Mouse (Mus musculus): ENCODE measurements around the gene Spag16.

Gene Spag16

DNA sequence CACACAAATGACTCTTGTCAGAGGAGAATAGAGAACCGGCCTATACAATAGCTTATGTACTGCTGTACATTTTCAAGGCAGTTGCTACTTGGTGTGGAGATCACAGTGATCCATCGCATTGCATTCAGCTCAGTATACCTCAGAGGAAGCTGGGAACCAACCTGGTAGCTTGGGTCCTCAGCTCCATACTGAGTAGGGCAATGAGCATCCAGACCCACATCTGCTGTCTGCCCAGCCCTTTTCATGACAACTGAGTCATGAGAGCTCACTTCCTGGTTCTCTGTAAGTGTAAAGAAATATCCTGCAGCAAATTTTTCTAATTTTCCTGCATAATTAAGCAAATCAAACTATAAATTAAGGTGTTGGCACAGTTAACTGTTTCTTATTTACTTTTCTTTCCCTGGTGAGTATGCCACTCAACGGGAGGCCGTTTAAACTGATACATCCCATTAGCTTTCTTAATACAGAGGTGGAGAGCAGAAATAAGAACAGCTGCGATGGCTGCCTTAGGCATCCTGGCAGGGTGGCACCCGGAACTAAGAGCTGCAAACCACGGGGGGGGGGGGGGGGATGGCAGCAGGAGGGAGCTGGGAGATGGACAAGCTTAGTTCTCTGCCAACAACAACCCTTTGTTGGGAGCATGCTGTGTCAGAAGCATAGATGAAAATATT lies 255.6 kb downstream of the Spag16 start:
- DNase-seq (ENCODE audit: low spot score): no peak

DNA sequence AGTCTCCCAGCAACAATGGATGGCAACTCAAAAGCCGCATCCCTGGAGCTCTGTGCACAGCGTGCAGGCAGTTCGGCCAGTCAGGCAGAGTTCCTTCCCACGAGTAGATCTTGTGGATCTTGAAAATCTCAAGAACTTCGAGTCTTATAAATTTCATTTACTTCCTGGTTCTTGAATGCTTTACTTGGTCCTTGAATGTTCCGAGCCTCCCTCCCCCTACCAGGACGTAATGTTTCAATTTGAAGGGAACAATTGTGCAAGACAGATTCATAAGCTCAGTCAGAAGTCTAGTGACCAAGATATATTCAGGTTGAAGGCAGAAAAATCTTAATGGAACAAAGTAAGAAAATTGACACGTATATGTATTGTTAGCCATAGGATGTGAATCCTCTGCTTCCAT lies 277.9 kb downstream of the Spag16 start:
- DNase-seq (ENCODE audit: low spot score): no peak

GRCm38 (mm10) chr1:70116212-70116982 lies 289.6 kb downstream of the Spag16 start:
- no peak for DNase-seq (ENCODE audit: low spot score)

DNA sequence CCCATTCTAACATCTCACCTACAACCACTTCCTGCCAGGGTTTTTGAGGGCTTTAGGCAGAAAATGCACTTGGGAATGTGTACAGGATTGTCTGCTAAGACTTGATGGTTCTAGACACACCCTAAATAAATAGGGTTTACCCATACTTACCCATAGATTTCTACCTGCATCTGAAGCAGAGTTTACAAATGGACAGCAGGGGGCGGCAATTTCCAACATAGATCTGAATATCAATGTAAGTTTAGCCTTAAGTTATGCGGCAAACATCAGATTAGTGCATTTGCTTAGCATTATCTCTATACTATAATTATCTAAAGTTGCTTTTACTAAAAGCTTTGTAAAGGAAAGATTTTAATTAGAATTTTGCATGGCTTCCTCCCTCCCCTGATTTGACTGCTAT lies 301.3 kb downstream of the Spag16 start:
- DNase-seq (ENCODE audit: low spot score): peak; percentile 1

GRCm38 (mm10) chr1:70135547-70135946 lies 308.8 kb downstream of the Spag16 start:
- DNase-seq (ENCODE audit: low spot score): no peak

DNA sequence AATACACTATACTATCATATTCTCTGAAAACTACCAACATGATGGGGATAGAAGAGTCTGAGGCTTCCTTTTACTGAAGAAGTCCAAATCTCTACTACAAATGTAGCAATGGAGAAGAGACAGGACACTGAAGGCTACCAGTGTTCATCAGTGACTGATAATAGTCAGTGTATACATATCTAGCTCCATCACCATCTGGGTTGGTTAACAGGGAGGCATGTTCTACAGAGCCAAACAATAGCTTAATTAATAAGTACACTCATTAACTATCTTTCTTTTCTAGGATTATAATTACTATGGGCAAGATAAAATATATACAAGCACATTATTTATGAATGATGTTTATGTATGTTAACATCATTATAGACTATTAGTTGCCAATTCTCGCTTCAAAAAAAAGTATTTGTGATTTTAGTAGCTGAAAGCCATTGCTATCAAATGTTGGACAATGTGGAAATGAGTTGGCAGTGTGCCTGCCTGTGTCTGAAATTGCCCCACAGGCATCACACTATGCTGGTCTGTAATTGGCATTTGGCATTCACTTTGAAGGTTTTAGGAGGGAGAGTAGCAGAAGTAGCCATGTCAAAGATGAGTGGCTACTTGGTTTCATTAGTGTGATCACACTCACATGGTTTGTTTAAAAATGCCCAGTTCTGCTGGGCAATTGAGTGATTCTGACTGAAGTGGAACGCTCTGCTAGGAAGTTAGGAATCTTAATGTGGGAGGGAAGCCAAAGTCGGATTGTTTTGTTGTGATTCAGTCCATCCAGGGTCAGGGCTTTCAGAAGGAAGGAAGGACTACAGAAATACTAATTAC lies 338.8 kb downstream of the Spag16 start:
- no peak for DNase-seq (ENCODE audit: low spot score)

DNA sequence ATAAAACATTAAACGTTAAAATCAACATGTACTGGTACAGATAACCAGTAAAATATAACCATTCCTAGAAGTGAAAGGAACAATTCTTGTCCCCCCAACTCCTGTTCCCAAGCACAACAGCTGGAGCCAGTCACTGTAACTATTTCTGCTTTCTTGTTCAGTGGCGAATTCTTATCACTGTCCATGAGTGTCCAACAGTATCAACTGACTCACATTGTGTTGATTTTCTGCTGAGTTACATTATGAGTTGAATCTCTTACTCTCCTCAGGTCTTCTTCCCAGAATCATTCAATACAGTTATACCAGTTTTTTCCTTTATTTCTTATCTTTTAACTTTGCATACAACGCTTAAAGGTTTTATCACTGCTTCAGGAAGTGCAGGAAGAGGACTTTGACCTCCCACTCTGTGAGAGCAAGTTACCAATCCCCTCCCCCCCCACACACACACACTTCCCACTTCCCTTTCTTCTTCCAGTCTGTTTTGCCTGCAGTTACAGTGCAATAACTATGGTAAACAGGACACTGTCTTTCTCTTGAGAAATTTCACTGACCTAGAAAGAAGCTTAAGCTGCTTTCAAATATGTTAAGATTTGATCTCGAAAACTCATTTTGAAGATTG lies 353.5 kb downstream of the Spag16 start:
- no peak for DNase-seq (ENCODE audit: low spot score)

DNA sequence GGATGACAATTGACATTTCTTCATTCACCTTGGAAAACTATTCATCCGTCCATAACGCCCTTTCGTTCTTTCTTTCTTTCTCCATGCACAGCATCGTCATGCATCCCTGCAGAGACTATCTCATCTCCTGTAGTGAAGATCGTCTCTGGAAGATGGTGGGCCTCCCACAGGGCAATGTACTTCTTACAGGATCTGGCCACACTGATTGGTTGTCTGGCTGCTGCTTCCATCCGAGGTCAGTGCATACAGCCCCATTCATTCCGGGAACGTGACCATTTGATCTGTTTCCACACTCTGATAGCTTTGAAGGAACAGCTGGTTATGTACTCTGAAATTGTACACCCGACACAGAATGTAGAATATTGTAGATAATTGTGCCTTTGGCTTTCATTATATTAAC lies 438.0 kb downstream of the Spag16 start:
- DNase-seq (ENCODE audit: low spot score): no peak

DNA sequence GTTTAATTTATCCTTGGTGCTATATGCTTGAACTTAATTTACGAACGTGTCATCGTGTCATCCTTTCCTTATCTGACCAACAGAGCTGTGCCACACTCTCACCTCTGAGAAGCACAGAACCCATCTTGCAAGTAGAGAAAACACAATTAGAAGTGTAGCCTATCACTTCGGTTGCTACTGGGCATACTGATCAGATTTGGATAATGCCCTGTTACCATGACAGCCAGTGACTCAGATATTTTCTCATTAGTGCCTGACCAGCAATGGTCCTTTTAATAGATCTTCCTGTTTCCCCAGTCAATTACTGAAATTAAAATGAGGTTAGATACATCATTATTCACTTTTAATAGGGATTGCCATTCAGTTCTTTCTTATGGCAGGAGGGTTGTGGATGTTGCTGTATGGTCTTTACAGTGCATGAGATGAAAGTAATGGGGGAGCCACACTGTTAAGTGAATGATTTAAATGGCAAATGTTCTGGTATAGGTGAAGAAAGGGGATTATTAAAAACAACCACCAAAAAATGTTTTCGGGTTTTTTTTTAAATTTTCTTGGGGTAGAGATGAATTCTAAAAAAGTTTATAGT lies 439.2 kb downstream of the Spag16 start:
- no peak for DNase-seq (ENCODE audit: low spot score)

DNA sequence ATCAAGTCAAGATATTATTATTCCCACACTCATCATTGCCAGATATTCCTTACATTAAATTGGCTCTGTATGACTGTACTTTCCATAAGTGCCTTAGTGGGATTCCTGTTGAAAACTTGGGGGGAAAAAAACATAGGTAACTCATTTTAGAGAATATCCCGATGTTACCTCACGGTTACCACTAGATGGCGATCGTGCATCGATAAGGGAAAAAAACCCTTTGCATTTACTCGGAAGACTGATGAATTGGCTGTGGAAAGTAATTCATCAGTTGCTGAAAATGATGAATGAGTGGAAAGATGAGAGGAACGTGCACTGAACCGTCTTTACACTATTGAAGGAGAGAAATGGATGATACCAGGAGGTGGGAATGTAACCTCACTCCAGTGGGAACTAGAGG lies 443.4 kb downstream of the Spag16 start:
- DNase-seq (ENCODE audit: low spot score): peak; percentile 7

- DNase-seq (ENCODE audit: low spot score): no peak
Observed at GRCm38 (mm10) chr1:70272753-70273152, 446.0 kb downstream of the Spag16 start.

GRCm38 (mm10) chr1:70279296-70279695 lies 452.5 kb downstream of the Spag16 start:
- no peak for DNase-seq (ENCODE audit: low spot score)

DNA sequence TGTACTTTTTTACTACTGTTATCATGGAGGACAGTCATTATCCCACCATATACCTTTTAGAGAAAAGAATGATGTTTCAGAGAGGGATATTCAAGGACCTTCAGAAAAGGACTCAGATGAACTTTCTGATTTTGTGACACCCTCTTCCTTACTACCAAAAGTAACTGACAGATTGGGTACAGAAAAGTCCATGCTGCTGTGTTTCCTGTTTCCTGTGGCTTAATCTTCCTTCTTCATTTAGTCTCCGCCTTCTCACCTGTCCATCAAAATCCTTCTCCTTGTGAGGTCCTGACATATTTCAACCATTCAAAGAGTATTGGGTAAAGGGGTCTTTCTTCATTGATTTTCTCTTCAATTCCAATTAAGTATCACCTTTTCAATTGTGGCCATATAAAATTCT lies 456.6 kb downstream of the Spag16 start:
- no peak for DNase-seq (ENCODE audit: low spot score)

DNA sequence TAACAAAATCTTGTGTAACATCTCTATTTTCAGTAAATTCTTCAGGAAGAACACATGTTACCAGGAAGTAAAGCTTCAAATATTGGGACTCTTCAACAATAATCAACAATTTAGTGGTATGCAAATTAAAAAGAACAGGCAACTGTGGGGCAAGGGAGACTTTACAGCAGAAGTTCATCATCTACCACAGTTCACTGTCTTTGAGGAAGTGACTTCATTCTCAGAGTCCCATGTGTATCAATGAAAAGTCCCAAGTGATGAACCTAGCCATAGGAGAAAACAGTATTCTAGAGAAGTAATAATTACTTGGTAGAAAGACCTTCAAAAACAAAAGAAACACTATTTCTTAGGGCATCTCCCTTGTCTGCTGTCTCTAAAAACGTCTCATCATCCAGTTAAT lies 457.4 kb downstream of the Spag16 start:
- no peak for DNase-seq (ENCODE audit: low spot score)

DNA sequence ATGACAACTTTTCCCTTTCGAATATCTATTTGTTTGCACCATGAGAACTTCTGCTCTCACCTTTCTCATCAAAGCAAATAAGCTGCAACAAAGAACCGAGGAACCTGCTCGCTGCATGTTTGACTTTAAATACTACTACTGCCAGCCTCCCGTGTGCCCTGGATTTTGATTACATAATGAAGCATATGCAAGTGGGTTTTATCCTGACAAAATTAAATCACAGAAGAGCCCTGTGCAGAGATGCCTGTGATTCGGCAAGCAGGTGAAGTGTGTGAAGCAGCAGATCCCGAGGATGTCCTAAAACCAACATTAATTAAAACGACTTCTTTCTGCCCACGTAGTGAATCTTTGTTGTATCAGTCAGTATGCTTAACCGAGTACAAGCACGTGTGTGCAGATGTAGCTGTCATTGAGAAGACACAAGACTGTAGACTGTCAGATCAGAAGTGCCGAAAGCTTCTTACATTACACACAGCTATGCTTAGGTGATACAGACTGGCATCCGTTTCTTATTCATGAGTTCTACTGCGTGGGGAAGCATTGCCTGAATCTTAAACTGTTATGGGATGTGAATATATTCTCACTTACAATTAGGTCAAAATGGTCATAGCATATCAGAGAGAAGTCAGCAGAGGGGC lies 489.5 kb downstream of the Spag16 start:
- DNase-seq (ENCODE audit: low spot score): no peak

- DNase-seq (ENCODE audit: low spot score): no peak
Observed at GRCm38 (mm10) chr1:70320951-70321350, 494.2 kb downstream of the Spag16 start.

DNA sequence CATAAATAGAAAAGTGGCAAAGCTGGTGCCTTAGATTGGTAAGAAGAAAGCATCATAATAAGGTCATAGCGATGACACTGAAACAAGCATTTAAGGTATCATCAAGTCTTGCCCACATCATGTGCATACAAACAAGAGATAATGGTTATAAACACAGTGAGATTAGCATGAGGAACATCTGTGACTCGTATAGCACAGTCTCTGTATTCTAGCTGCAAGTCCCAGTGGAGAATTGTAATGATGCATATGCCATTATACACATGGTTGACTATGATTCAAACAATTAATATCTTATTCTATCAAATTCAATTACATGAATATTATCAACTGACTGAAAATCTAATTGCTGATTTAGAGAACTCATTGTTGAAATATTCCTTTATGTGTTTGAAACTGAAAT lies 519.4 kb downstream of the Spag16 start:
- no peak for DNase-seq (ENCODE audit: low spot score)

DNA sequence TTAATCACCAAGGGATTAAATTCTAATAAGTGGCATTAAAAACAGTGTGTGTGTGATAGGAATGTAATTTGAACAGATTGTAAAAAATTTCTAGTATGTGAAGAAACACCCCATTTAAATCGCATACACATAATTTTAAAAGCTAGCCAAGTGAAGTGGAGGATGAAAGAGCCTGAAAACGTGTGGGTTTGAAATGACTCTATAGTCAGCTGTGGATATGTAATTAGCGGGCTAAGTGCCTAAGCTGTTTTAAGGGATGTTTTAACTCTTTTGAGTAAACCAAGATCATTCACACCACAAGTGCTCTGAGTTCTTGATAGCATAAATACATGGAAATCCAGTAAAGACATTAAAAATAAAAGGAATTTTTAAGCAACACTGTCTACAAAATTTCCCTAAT lies 524.6 kb downstream of the Spag16 start:
- no peak for DNase-seq (ENCODE audit: low spot score)

GRCm38 (mm10) chr1:70354014-70354413 lies 527.2 kb downstream of the Spag16 start:
- no peak for DNase-seq (ENCODE audit: low spot score)

DNA sequence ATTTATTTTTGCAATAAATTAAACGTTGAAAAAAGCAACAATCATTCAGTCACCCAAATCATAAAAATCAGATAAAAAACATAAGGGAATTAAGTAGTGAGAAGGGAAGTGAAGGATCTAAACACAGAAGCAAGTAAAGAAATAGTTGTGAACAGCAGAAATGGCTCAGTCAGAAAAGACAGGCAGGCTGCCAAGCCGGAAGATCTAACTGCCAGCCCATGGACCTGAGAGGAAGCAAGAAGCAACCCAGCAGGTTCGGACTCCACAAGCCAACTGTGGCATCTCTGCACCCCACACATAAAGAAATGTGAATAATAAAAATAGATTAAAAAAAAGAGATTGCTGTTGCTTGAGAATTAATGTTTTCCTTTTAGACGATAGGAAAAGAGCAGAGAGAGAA lies 545.0 kb downstream of the Spag16 start:
- no peak for DNase-seq (ENCODE audit: low spot score)

- DNase-seq (ENCODE audit: low spot score): no peak
Observed at GRCm38 (mm10) chr1:70380096-70380495, 553.3 kb downstream of the Spag16 start.
